Mouse (Mus musculus) heart, postnatal 0 days (tissue): ENCODE results near the gene Malrd1.

Experiments
- CTCF ChIP-seq: IDR thresholded peaks from 2 replicates; pipeline ENCODE4 v1.5.1; 2016; ENCODE audit warnings: antibody characterized with exemption, control low read depth, low read depth
- EP300 ChIP-seq: IDR thresholded peaks from 2 replicates; pipeline ENCODE4 v1.6.1; 2016; ENCODE audit warnings: antibody characterized with exemption, low read depth

DNA sequence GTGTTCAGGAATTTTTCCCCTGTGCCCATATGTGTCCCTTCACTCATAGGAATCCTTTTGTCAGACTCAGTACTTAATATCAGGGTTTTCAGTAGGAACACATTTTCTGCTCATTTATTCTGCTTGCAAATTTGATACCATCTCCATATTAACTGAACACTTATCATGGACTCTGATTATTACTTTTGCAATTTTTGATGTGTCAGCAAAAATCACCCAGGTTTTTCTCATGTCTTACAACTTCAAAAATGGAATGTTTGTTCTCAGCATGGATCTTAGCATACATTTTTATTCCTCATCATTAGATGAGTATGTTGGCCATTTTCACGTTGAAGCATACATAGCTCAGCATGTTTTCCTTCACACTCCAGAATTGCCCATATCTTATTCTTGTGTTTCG lies 258.5 kb downstream of the Malrd1 start:
- TF ChIP-seq CTCF = no peak
- no peak for TF ChIP-seq EP300
